Mouse (Mus musculus): ENCODE measurements around the gene Asxl2. TPM values are rescaled to one million over a fixed set of nuclear protein-coding genes. Genes with fewer than 3 reads are reported as not detected.
"Not testable (repeated sequence)": the region's sequence is repeated elsewhere in the genome, so short reads cannot be mapped to it uniquely, and the experiment has no call there.

Asxl2 gene
- total RNA-seq, 1 experiment from 2014 or later: 44.6 TPM

GRCm38 (mm10) chr12:3518665-3519297, 92.1 kb downstream of the Asxl2 start:
- ATAC-seq (replicated peaks in 1 of 2; ENCODE audit: insufficient read depth in 1 of 2, low FRiP score in 2 of 2, low TSS enrichment in 1 of 2, low read depth in 1 of 2, poor library complexity in 2 of 2, severe bottlenecking in 2 of 2): no peak

GRCm38 (mm10) chr12:3521806-3522205, 95.1 kb downstream of the Asxl2 start:
- ATAC-seq (replicated peaks in 1 of 2; ENCODE audit: insufficient read depth in 1 of 2, low FRiP score in 2 of 2, low TSS enrichment in 1 of 2, low read depth in 1 of 2, poor library complexity in 2 of 2, severe bottlenecking in 2 of 2): not testable (repeated sequence)

- ATAC-seq (replicated peaks in 1 of 2; ENCODE audit: insufficient read depth in 1 of 2, low FRiP score in 2 of 2, low TSS enrichment in 1 of 2, low read depth in 1 of 2, poor library complexity in 2 of 2, severe bottlenecking in 2 of 2): peak in 1 of 2 experiments; percentile 36; a peak in 1 of 4 replicates
These were observed 98.9 kb downstream of the Asxl2 start for GRCm38 (mm10) chr12:3525536-3525935.

GRCm38 (mm10) chr12:3535446-3535845, 108.8 kb downstream of the Asxl2 start:
- not testable (repeated sequence) for ATAC-seq (replicated peaks in 1 of 2; ENCODE audit: insufficient read depth in 1 of 2, low FRiP score in 2 of 2, low TSS enrichment in 1 of 2, low read depth in 1 of 2, poor library complexity in 2 of 2, severe bottlenecking in 2 of 2)

GRCm38 (mm10) chr12:3537616-3538015, 111.0 kb downstream of the Asxl2 start:
- no peak for ATAC-seq (replicated peaks in 1 of 2; ENCODE audit: insufficient read depth in 1 of 2, low FRiP score in 2 of 2, low TSS enrichment in 1 of 2, low read depth in 1 of 2, poor library complexity in 2 of 2, severe bottlenecking in 2 of 2)

- ATAC-seq (replicated peaks in 1 of 2; ENCODE audit: insufficient read depth in 1 of 2, low FRiP score in 2 of 2, low TSS enrichment in 1 of 2, low read depth in 1 of 2, poor library complexity in 2 of 2, severe bottlenecking in 2 of 2): no peak
These were observed 111.4 kb downstream of the Asxl2 start for GRCm38 (mm10) chr12:3538036-3538435.

GRCm38 (mm10) chr12:3539605-3540004, 112.9 kb downstream of the Asxl2 start:
- ATAC-seq (replicated peaks in 1 of 2; ENCODE audit: insufficient read depth in 1 of 2, low FRiP score in 2 of 2, low TSS enrichment in 1 of 2, low read depth in 1 of 2, poor library complexity in 2 of 2, severe bottlenecking in 2 of 2): no peak

GRCm38 (mm10) chr12:3540871-3541270, 114.2 kb downstream of the Asxl2 start:
- no peak for ATAC-seq (replicated peaks in 1 of 2; ENCODE audit: insufficient read depth in 1 of 2, low FRiP score in 2 of 2, low TSS enrichment in 1 of 2, low read depth in 1 of 2, poor library complexity in 2 of 2, severe bottlenecking in 2 of 2)

GRCm38 (mm10) chr12:3545451-3545850, 118.8 kb downstream of the Asxl2 start:
- peak in 1 of 2 experiments; percentile 25; a peak in 1 of 4 replicates for ATAC-seq (replicated peaks in 1 of 2; ENCODE audit: insufficient read depth in 1 of 2, low FRiP score in 2 of 2, low TSS enrichment in 1 of 2, low read depth in 1 of 2, poor library complexity in 2 of 2, severe bottlenecking in 2 of 2)

GRCm38 (mm10) chr12:3546121-3546658, 119.5 kb downstream of the Asxl2 start:
- no peak for ATAC-seq (replicated peaks in 1 of 2; ENCODE audit: insufficient read depth in 1 of 2, low FRiP score in 2 of 2, low TSS enrichment in 1 of 2, low read depth in 1 of 2, poor library complexity in 2 of 2, severe bottlenecking in 2 of 2)

- ATAC-seq (replicated peaks in 1 of 2; ENCODE audit: insufficient read depth in 1 of 2, low FRiP score in 2 of 2, low TSS enrichment in 1 of 2, low read depth in 1 of 2, poor library complexity in 2 of 2, severe bottlenecking in 2 of 2): no peak
These were observed 120.1 kb downstream of the Asxl2 start for GRCm38 (mm10) chr12:3546781-3547180.

- no peak for ATAC-seq (replicated peaks in 1 of 2; ENCODE audit: insufficient read depth in 1 of 2, low FRiP score in 2 of 2, low TSS enrichment in 1 of 2, low read depth in 1 of 2, poor library complexity in 2 of 2, severe bottlenecking in 2 of 2)
These were observed 120.8 kb downstream of the Asxl2 start for GRCm38 (mm10) chr12:3547506-3547905.

GRCm38 (mm10) chr12:3547911-3548310, 121.3 kb downstream of the Asxl2 start:
- no peak for ATAC-seq (replicated peaks in 1 of 2; ENCODE audit: insufficient read depth in 1 of 2, low FRiP score in 2 of 2, low TSS enrichment in 1 of 2, low read depth in 1 of 2, poor library complexity in 2 of 2, severe bottlenecking in 2 of 2)

- ATAC-seq (replicated peaks in 1 of 2; ENCODE audit: insufficient read depth in 1 of 2, low FRiP score in 2 of 2, low TSS enrichment in 1 of 2, low read depth in 1 of 2, poor library complexity in 2 of 2, severe bottlenecking in 2 of 2): peak; percentile 44 to 66; a peak in 3 of 4 replicates
These were observed 122.0 kb downstream of the Asxl2 start for GRCm38 (mm10) chr12:3548582-3549211.

GRCm38 (mm10) chr12:3550280-3550679, 123.6 kb downstream of the Asxl2 start:
- no peak for ATAC-seq (replicated peaks in 1 of 2; ENCODE audit: insufficient read depth in 1 of 2, low FRiP score in 2 of 2, low TSS enrichment in 1 of 2, low read depth in 1 of 2, poor library complexity in 2 of 2, severe bottlenecking in 2 of 2)
